Mouse (Mus musculus): ENCODE measurements around the gene Gosr2. TPM values are rescaled to one million over a fixed set of nuclear protein-coding genes. Genes with fewer than 3 reads are reported as not detected.

The Gosr2 gene
- total and polyA plus RNA-seq, 2 experiments = 52.8 to 70.2 TPM

GRCm38 (mm10) chr11:103638790-103639189, 58.9 kb downstream of the Gosr2 start, which contains the start of gene Lyzl6:
Gene Lyzl6 (minus strand): TSS chr11:103638890.
- H3K36me3 ChIP-seq (ENCODE audit: control insufficient read depth, insufficient read depth, low read length) = no peaks in the 10 kb centered on the region
- H3K79me2 ChIP-seq (ENCODE audit: control insufficient read depth, insufficient read depth, low read length) = no peaks in the 10 kb centered on the region
- TF ChIP-seq POLR2A (IDR thresholded peaks at IDR 0.05; ENCODE audit: extremely low read depth, insufficient read depth, low read length) = no peak
- H3K27ac ChIP-seq (replicated peaks; ENCODE audit: insufficient read depth, low read depth, low read length) = no peak within 1 kb of the TSS
- no peak within 1 kb of the TSS for H3K4me3 ChIP-seq (ENCODE audit: insufficient read depth, low read depth, low read length)
- H3K9ac ChIP-seq (ENCODE audit: low read depth, low read length) = no peak within 1 kb of the TSS
- no peaks in the 10 kb centered on the region for H3K4me1 ChIP-seq (ENCODE audit: control insufficient read depth, insufficient read depth, low read length)
- 0 out of 2 replicates have a peak, but pooled peaks cover 4% of the 10 kb centered on the region for H3K27me3 ChIP-seq (ENCODE audit: control insufficient read depth, insufficient read depth, low read length)
- WGBS = 70% methylated on average over 3 of the region's 3 CpGs
- no peak for DNase-seq (ENCODE audit: extremely low read depth, low read depth, low spot score)

GRCm38 (mm10) chr11:103636261-103636660, 61.4 kb downstream of the Gosr2 start:
- H3K27ac ChIP-seq (replicated peaks; ENCODE audit: insufficient read depth, low read depth, low read length) = no peak overlapping the region
- no peaks in the 10 kb centered on the region for H3K4me1 ChIP-seq (ENCODE audit: control insufficient read depth, insufficient read depth, low read length)
- WGBS = 83% methylated on average over 6 of the region's 6 CpGs
- no peaks in the 10 kb centered on the region for H3K79me2 ChIP-seq (ENCODE audit: control insufficient read depth, insufficient read depth, low read length)
- H3K36me3 ChIP-seq (ENCODE audit: control insufficient read depth, insufficient read depth, low read length) = no peaks in the 10 kb centered on the region
- no peak overlapping the region for H3K9ac ChIP-seq (ENCODE audit: low read depth, low read length)
- H3K4me3 ChIP-seq (ENCODE audit: insufficient read depth, low read depth, low read length) = no peak overlapping the region
- H3K27me3 ChIP-seq (ENCODE audit: control insufficient read depth, insufficient read depth, low read length) = 0 out of 2 replicates have a peak, but pooled peaks cover 4% of the 10 kb centered on the region
- DNase-seq (ENCODE audit: extremely low read depth, low read depth, low spot score) = no peak
- TF ChIP-seq CTCF (IDR thresholded peaks at IDR 0.05; ENCODE audit: low read depth, low read length) (no peak), POLR2A (IDR thresholded peaks at IDR 0.05; ENCODE audit: extremely low read depth, insufficient read depth, low read length) (no peak)

- H3K9ac ChIP-seq (ENCODE audit: low read depth, low read length) = no peak overlapping the region
- no peaks in the 10 kb centered on the region for H3K4me1 ChIP-seq (ENCODE audit: control insufficient read depth, insufficient read depth, low read length)
- H3K79me2 ChIP-seq (ENCODE audit: control insufficient read depth, insufficient read depth, low read length) = no peaks in the 10 kb centered on the region
- no peak overlapping the region for H3K4me3 ChIP-seq (ENCODE audit: insufficient read depth, low read depth, low read length)
- no peaks in the 10 kb centered on the region for H3K36me3 ChIP-seq (ENCODE audit: control insufficient read depth, insufficient read depth, low read length)
- DNase-seq (ENCODE audit: extremely low read depth, low read depth, low spot score) = no peak
- no peak overlapping the region for H3K27ac ChIP-seq (replicated peaks; ENCODE audit: insufficient read depth, low read depth, low read length)
- 0 out of 2 replicates have a peak, but pooled peaks cover under 1% of the 10 kb centered on the region for H3K27me3 ChIP-seq (ENCODE audit: control insufficient read depth, insufficient read depth, low read length)
- WGBS = 79% methylated on average over 3 of the region's 3 CpGs
- TF ChIP-seq POLR2A (IDR thresholded peaks at IDR 0.05; ENCODE audit: extremely low read depth, insufficient read depth, low read length) (no peak), CTCF (IDR thresholded peaks at IDR 0.05; ENCODE audit: low read depth, low read length) (no peak)
These were observed 62.2 kb downstream of the Gosr2 start for GRCm38 (mm10) chr11:103635481-103635880.

- Histone ChIP-seq H3K9ac (ENCODE audit: low read depth, low read length) (no peak overlapping the region), H3K27me3 (ENCODE audit: control insufficient read depth, insufficient read depth, low read length) (no peaks in the 10 kb centered on the region), H3K4me3 (ENCODE audit: insufficient read depth, low read depth, low read length) (no peak overlapping the region), H3K27ac (replicated peaks; ENCODE audit: insufficient read depth, low read depth, low read length) (no peak overlapping the region), H3K4me1 (ENCODE audit: control insufficient read depth, insufficient read depth, low read length) (no peaks in the 10 kb centered on the region), H3K79me2 (ENCODE audit: control insufficient read depth, insufficient read depth, low read length) (no peaks in the 10 kb centered on the region), H3K36me3 (ENCODE audit: control insufficient read depth, insufficient read depth, low read length) (no peaks in the 10 kb centered on the region)
- WGBS = 76% methylated on average over 7 of the region's 7 CpGs
- no peak for DNase-seq (ENCODE audit: extremely low read depth, low read depth, low spot score)
- TF ChIP-seq POLR2A (IDR thresholded peaks at IDR 0.05; ENCODE audit: extremely low read depth, insufficient read depth, low read length) (no peak), CTCF (IDR thresholded peaks at IDR 0.05; ENCODE audit: low read depth, low read length) (no peak)
These were observed 62.9 kb downstream of the Gosr2 start for GRCm38 (mm10) chr11:103634806-103635205.

GRCm38 (mm10) chr11:103627453-103627852, 70.2 kb downstream of the Gosr2 start:
- H3K9ac ChIP-seq (ENCODE audit: low read depth, low read length) = no peak overlapping the region
- no peaks in the 10 kb centered on the region for H3K36me3 ChIP-seq (ENCODE audit: control insufficient read depth, insufficient read depth, low read length)
- no peak for DNase-seq (ENCODE audit: extremely low read depth, low read depth, low spot score)
- 71% methylated on average over 23 of the region's 23 CpGs for WGBS
- TF ChIP-seq CTCF (IDR thresholded peaks at IDR 0.05; ENCODE audit: low read depth, low read length) = no peak
- TF ChIP-seq POLR2A (IDR thresholded peaks at IDR 0.05; ENCODE audit: extremely low read depth, insufficient read depth, low read length) = no peak
- no peak overlapping the region for H3K27ac ChIP-seq (replicated peaks; ENCODE audit: insufficient read depth, low read depth, low read length)
- H3K79me2 ChIP-seq (ENCODE audit: control insufficient read depth, insufficient read depth, low read length) = no peaks in the 10 kb centered on the region
- H3K4me3 ChIP-seq (ENCODE audit: insufficient read depth, low read depth, low read length) = no peak overlapping the region
- no peaks in the 10 kb centered on the region for H3K4me1 ChIP-seq (ENCODE audit: control insufficient read depth, insufficient read depth, low read length)
- H3K27me3 ChIP-seq (ENCODE audit: control insufficient read depth, insufficient read depth, low read length) = peaks cover 3% of the 10 kb centered on the region; the same call in 1 of the 2 replicates

Other genes starting within 250 kb of the Gosr2 start
- not detected in 2 replicates for gene Lrrc37a, start 193.3 kb downstream of the Gosr2 start, total RNA-seq (2014; rRNA removed)
- gene Lrrc37a, start 193.3 kb downstream of the Gosr2 start, polyA plus RNA-seq (2012; rRNA removed) = not detected in 2 replicates
- gene Gm884, start 76.8 kb downstream of the Gosr2 start, total RNA-seq (2014; rRNA removed) = not detected in 2 replicates
- gene Gm884, start 76.8 kb downstream of the Gosr2 start, polyA plus RNA-seq (2012; rRNA removed) = not detected in 2 replicates
- not detected in 2 replicates for gene Lyzl6, start 59.0 kb downstream of the Gosr2 start, total RNA-seq (2014; rRNA removed)
- gene Lyzl6, start 59.0 kb downstream of the Gosr2 start, polyA plus RNA-seq (2012; rRNA removed) = not detected in 2 replicates
- gene Rprml, start 48.3 kb downstream of the Gosr2 start, total RNA-seq (2014; rRNA removed) = not detected in 2 replicates
- not detected in 2 replicates for gene Rprml, start 48.3 kb downstream of the Gosr2 start, polyA plus RNA-seq (2012; rRNA removed)
- gene Wnt9b, start 51.9 kb upstream of the Gosr2 start, total RNA-seq (2014; rRNA removed) = 0.34 and 0.65 TPM in 2 replicates
- gene Wnt9b, start 51.9 kb upstream of the Gosr2 start, polyA plus RNA-seq (2012; rRNA removed) = 0.44 and 0.91 TPM in 2 replicates
- not detected in 2 replicates for gene Wnt3, start 76.3 kb upstream of the Gosr2 start, total RNA-seq (2014; rRNA removed)
- not detected in 2 replicates for gene Wnt3, start 76.3 kb upstream of the Gosr2 start, polyA plus RNA-seq (2012; rRNA removed)